Mouse (Mus musculus) myocyte (in vitro differentiated cells): ENCODE data around the gene Plekhg4.

Experiments used
- POLR2A ChIP-seq: IDR thresholded peaks from one replicate; pipeline ENCODE4 v1.6.1; 2011; ENCODE audit warnings: low read depth, mild to moderate bottlenecking, control low read depth, moderate library complexity; ENCODE audit not compliant: insufficient read length
- USF1 ChIP-seq: IDR thresholded peaks from one replicate; pipeline ENCODE4 v1.6.1; 2011; ENCODE audit warnings: low read depth, mild to moderate bottlenecking, control low read depth, moderate library complexity

DNA sequence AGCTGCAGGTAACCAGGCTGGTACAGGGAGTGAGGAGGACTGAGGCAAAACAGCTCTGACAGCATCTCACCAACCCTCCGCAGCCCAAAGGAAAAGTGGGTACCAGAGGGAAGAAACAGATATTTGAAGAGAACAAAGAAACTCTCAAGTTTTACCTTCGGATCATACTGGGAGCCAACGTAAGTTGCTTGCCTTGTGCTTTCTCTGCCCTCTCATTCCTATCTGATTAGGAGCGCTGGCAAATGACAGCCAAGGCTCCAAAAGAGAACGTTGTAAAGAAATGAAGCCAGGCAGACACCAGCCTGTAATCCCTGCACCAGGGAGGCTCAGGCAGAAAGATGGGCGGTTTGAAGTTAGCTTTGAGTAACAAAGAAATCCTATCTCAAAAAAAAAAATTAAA is 46.1 kb upstream of the Plekhg4 start:
- TF ChIP-seq USF1 (no peak), POLR2A (no peak)
